Mouse (Mus musculus) adrenal gland, postnatal 25 days (tissue): ENCODE results near the gene Ms4a6d. TPM values are rescaled to one million over a fixed set of nuclear protein-coding genes. Genes with fewer than 3 reads are reported as not detected.
"Not testable (repeated sequence)": the region's sequence is repeated elsewhere in the genome, so short reads cannot be mapped to it uniquely, and the experiment has no call there.

Experiments used
- DNase-seq: peaks from one replicate; pipeline ENCODE4 v3.0.0; 2021; ENCODE audit warnings: mixed read lengths
- total RNA-seq: library from RNA; stranded (reverse); gene quantifications from 2 replicates; pipeline ENCODE4 v1.2.3, GENCODE M21; 2021

Ms4a6d gene
- total RNA-seq, 1 experiment from 2014 or later: 2.3 TPM

GRCm38 (mm10) chr19:11554726-11555125 is 49.9 kb downstream of the Ms4a6d start:
- DNase-seq: no peak

- DNase-seq: no peak
Observed at GRCm38 (mm10) chr19:11547911-11548310, 56.7 kb downstream of the Ms4a6d start.

- not testable (repeated sequence) for DNase-seq
Observed at GRCm38 (mm10) chr19:11544383-11544782, 60.3 kb downstream of the Ms4a6d start.

GRCm38 (mm10) chr19:11540166-11540821 is 64.4 kb downstream of the Ms4a6d start:
- DNase-seq: not testable (repeated sequence)

- no peak for DNase-seq
Observed at GRCm38 (mm10) chr19:11537336-11537735, 67.3 kb downstream of the Ms4a6d start.

Other genes with a start within 250 kb of the Ms4a6d start
- gene Ms4a4a, start 229.3 kb downstream of the Ms4a6d start, total RNA-seq: 3.4 and 3.6 TPM in 2 replicates
- 1.2 TPM in 1 of 2 replicates, not detected in the other for gene Ms4a4c, start 200.1 kb downstream of the Ms4a6d start, total RNA-seq
- 0.94 TPM in 1 of 2 replicates, not detected in the other for gene Ms4a4b, start 161.3 kb downstream of the Ms4a6d start, total RNA-seq
- gene Ms4a6c, start 135.5 kb downstream of the Ms4a6d start, total RNA-seq: 4.0 and 4.5 TPM in 2 replicates
- 0.33 and 0.76 TPM in 2 replicates for gene Gm8369, start 118.9 kb downstream of the Ms4a6d start, total RNA-seq
- 2.4 and 5.6 TPM in 2 replicates for gene Ms4a6b, start 88.3 kb downstream of the Ms4a6d start, total RNA-seq
- 0.61 and 1.0 TPM in 2 replicates for gene Ms4a4d, start 68.0 kb downstream of the Ms4a6d start, total RNA-seq
- not detected in 2 replicates for gene Ms4a2, start 18.9 kb upstream of the Ms4a6d start, total RNA-seq
- not detected in 2 replicates for gene Ms4a3, start 36.0 kb upstream of the Ms4a6d start, total RNA-seq
- gene Oosp2, start 55.7 kb upstream of the Ms4a6d start, total RNA-seq: 0.67 TPM in 1 of 2 replicates, not detected in the other
- 2.2 and 4.4 TPM in 2 replicates for gene Oosp1, start 86.3 kb upstream of the Ms4a6d start, total RNA-seq
- gene Oosp3, start 92.2 kb upstream of the Ms4a6d start, total RNA-seq: not detected in 2 replicates
- not detected in 2 replicates for gene Gif, start 142.7 kb upstream of the Ms4a6d start, total RNA-seq
- 59.2 and 61.6 TPM in 2 replicates for gene Mrpl16, start 165.5 kb upstream of the Ms4a6d start, total RNA-seq
- 11.0 and 12.8 TPM in 2 replicates for gene Stx3, start 214.6 kb upstream of the Ms4a6d start, total RNA-seq
- gene Olfr1417, start 234.4 kb upstream of the Ms4a6d start, total RNA-seq: not detected in 2 replicates